Mouse (Mus musculus) adrenal gland, postnatal 14 days (tissue): Measurements from ENCODE around the gene Cped1. TPM values are rescaled to one million over a fixed set of nuclear protein-coding genes. Genes with fewer than 3 reads are reported as not detected.
A peak's percentile ranks its signal among the peaks of the same experiment; 100 is the strongest.
"Not testable (repeated sequence)": the region's sequence is repeated elsewhere in the genome, so short reads cannot be mapped to it uniquely, and the experiment has no call there.

Source experiments
- DNase-seq: peaks from one replicate; pipeline ENCODE4 v3.0.0; 2021; ENCODE audit warnings: mixed read lengths
- total RNA-seq: library from RNA; stranded (reverse); gene quantifications from 2 replicates; pipeline ENCODE4 v1.2.3, GENCODE M21; 2021

Cped1 gene
- total RNA-seq, 1 experiment from 2014 or later, result 31.3 TPM

DNA sequence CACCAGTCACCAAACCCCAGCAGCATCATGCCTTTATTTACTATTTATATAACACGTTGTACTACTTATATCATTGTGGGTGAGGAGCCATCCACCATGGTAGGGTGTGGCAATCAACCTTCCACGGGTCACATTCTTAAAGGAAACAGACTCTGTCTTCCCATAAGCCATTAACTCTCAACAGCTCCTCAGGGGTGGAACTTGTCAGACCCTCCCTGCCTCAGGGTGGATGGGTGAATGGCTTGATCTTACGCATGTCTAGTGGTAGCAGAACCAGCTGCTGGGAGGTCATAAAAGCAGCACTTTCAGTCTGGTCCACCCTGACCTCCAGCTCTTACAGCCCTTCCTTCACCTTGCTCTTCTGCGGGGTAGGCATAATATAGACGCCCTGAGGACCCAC is 100.3 kb downstream of the Cped1 start:
- no peak for DNase-seq

GRCm38 (mm10) chr6:22088346-22089064 is 102.8 kb downstream of the Cped1 start:
- DNase-seq, result peak; percentile 69

GRCm38 (mm10) chr6:22091773-22092172 is 106.1 kb downstream of the Cped1 start:
- DNase-seq, result no peak

GRCm38 (mm10) chr6:22093792-22094191 is 108.1 kb downstream of the Cped1 start:
- no peak for DNase-seq

DNA sequence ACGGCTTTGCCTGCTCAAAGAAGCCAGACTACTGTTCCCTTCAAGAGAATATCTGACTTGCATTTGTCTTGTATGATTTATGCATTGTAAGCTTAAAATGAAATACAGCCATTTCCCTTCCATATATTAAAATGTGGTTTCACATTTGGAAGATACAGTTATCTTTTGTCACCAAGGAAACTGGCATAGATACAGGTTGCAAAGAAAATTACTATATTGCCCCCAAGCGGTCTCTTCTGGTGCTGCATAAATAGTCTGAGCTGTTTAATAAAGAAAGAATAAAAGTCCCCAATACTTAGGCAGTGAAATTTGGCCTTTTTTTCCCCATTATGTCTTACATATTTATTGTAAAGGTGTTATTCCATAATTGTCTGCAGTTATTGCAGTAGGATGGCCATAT is 112.0 kb downstream of the Cped1 start:
- peak; percentile 46 for DNase-seq

- DNase-seq, result no peak
Measured at GRCm38 (mm10) chr6:22099832-22100231, 114.1 kb downstream of the Cped1 start.

DNA sequence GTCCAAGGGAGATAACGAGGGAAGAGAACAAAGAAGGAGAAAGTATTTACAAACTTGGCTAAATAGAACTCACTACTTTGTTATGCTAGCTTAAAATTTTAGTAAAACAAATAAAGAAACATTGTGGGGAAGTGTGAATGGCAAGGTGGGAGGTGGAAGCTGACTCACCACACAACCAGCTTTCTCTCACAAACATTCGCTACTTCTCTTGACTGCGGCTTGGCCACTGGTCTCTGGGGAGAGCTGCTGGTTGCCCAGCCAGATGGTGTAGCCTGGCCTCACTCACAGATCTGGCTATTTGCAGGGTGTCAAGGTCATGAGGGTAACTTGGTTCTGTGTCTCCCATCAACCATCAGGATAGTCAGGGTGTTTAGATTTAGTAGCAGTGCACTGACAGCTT is 116.2 kb downstream of the Cped1 start:
- DNase-seq, result no peak

- no peak for DNase-seq
Measured at GRCm38 (mm10) chr6:22102752-22103151, 117.0 kb downstream of the Cped1 start.

DNA sequence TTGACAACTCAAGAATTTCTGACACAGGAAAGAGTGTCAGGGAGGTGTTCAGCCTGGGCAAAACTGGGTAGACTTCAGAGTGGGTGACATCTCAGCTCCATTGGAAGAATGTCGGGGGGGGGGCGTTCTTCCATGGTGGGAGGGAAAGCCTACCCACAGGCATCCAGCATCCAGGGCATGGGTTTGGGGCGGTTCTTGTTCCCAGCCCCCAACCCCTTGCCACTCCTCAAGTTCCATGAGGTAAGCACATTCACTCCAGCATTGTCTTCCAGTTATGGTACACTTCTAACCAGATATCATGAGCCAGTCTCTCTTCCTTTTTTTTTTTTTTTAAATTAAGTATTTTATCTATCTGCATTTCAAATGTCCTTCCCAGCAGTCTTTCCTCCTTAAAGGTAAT is 118.0 kb downstream of the Cped1 start:
- DNase-seq, result no peak

DNA sequence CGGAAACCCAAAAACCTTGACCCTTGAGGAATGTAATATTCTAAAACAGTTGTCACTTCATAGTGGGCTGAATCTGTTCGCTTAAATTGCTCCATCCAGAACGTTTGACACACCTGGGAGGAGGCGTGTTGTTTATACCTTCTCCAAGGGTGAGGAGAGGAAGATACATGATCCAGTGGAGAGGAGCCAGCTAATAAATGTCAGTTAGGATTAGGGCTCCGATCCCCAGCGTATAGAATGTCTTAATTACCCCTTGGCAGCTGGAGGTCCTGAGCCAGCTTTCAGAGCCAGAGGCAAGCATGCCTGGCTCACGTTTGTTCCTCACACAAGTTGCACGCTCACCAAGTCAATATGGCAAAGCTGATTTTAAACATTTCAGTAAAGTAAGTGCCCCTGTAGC is 118.5 kb downstream of the Cped1 start:
- no peak for DNase-seq

DNA sequence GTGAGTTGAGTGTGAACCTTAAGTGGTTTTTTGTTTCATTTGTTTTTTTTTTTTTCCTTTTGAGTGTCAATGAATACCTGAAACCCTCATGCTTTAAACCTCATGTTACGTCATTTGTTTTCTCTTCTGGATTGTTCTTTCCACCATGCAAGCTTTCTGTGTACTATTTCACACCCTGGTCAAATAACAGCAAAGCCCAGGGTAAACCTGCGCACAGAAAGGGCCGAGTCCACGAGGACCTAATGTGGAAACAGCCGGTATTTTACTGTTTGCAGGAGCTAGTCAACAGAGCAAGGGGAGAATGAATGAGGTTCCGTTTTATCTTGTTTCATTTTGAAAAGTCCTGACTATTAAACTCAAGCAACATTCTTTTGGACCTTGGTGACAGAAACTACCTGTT is 128.4 kb downstream of the Cped1 start:
- no peak for DNase-seq

DNA sequence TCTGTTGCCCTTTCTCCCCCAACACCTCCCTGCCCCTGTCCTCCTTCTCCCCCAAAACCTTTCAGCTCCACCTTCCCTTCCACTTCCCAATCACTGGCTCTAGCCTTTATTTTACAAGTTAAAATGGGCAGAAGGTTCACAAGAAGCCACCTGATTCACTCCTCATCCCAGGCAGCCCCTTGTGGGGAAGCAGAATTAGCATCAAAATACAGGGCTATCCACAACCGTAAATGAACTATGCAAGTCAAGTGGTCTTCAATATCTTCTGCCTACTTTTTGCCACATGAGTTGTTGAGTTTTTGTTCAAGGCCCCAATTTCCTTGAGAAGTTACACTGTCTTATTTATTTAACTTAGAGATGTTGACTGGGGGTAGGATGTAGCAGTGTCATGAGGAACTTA is 131.0 kb downstream of the Cped1 start:
- DNase-seq, result no peak

GRCm38 (mm10) chr6:22122080-22122479 is 136.4 kb downstream of the Cped1 start:
- peak; percentile 54 for DNase-seq

DNA sequence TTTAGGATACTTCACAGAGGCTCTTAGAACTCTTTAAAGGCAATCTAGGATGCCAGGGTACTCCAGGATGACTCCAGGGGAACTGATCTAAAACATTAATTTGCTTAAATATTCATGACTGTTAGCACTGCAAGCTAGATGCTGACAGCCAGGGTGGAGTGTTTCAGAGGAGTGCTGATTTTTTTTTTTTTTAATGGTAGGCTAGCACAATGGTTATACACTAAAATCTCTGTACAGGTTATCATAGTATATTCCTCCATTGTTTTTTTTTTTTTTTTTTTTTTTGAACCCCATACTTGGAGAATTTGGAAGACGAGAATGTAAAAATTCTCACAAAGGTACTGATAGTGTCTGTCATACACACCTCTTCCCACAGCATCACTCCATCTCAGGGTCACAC is 137.0 kb downstream of the Cped1 start:
- no peak for DNase-seq

GRCm38 (mm10) chr6:22123332-22123731 is 137.6 kb downstream of the Cped1 start:
- DNase-seq, result no peak

GRCm38 (mm10) chr6:22124575-22125330 is 139.0 kb downstream of the Cped1 start:
- DNase-seq, result not testable (repeated sequence)

DNA sequence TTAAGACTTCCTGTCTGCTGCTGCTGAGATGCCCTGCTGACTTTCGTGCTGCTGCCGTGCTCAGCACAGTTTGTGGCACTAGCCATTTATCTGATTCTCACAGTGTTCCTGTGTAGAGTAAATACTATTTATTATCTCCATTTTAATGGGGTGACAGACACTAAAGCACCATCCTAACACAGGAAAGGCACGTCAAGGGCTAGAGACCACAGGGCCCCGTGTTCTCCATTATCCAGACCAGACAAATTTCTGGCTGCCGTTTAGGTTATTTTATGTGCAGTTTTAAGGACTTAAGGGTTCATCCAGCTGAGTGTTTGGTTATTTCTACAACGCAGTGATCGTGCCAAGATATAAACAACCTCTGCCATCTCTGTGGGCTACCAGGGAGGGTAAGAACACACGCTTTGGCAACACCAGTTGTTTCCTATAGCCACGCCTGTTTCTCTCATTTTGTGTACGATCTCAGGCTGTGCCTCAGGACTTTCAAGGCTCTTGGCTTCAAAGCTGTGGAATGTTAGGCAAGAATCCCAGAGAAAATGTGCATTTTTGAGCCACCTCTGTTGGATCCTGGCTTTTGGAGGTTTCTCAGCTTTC is 149.4 kb downstream of the Cped1 start:
- DNase-seq, result no peak

DNA sequence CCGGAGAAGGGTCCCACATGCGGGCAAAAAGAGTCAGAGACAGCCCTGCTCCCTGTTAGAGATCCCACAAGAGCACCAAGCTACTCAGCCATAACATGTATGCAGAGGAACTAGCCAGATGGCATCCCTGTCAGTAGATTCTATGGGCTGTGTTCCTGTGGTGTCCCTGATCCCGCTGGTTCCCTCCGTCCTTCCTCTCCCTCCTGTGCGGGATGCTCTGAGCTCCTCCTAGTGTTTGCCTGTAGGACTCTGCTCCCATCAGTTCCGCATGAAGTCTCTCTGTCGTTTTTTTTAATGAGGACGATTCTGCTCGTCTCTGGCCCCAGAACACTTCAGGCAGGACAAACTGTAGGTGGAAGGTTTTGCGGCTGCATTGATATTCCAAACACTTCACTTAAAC is 151.1 kb downstream of the Cped1 start:
- DNase-seq, result no peak

DNA sequence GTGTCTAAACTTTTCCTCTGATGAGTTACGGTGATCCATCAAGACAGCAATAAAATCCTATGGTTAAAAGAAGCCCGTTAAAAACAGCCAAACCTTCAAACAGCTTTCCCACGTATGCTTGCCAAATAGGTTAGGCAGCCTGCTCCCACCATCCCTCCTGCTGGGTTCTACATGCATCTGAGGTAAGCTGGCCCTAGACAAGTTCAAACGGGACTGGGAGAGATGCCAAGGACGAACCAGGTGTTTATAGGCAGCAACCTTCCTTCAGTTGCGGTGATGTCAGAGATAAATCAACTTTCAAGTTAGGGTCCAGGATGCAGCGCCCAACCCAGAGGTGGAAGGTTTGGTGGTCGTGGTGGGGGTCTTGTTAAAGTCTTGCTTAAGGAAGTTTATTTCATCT is 155.1 kb downstream of the Cped1 start:
- no peak for DNase-seq

- no peak for DNase-seq
Measured at GRCm38 (mm10) chr6:22147236-22147635, 161.5 kb downstream of the Cped1 start.

DNA sequence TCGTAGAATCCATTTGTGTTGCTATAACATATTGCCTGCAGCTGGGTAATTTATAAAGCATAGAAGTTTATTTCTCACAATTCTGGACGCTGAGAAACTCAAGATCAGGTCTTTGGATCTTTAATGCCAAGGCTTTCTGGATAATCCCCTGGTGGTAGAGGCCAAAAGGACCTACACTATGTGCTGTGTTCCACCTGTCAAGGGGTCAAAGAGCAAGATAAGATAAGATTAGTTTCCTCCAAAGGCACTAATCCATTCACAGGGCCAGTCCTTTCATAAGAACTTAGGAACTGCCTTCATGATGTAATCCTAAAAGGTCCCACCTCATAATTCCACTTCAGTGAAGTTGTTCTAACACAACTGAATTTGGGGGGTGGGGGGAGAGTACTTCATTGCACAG is 162.8 kb downstream of the Cped1 start:
- DNase-seq, result no peak

- DNase-seq, result peak; percentile 63
Measured at GRCm38 (mm10) chr6:22157461-22157860, 171.7 kb downstream of the Cped1 start.

GRCm38 (mm10) chr6:22161944-22162343 is 176.2 kb downstream of the Cped1 start:
- no peak for DNase-seq

GRCm38 (mm10) chr6:22168388-22168787 is 182.7 kb downstream of the Cped1 start:
- DNase-seq, result no peak
